In the genomic region with DNA sequence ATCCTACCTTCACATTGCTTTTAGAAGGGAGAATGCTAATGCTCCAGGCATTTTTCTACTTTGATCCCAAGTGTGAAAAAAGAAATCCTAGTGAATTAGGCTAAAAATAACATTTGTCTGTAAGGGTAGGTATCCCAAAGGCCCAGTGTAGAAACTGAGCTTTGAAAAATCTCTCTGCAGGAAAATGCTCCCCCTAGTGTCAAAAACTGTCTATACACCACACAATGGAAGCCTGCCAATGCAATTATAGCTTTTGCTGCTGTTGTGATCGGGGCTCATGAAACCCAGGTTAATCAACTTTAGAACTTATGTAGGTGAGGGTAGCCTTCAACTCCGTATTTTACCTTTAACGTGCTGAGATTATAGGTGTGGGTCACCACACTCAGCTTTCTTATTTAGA, we compare ENCODE assay signal across 9 mouse cellular contexts. TPM values are rescaled to one million over a fixed set of nuclear protein-coding genes. Genes with fewer than 3 reads are reported as not detected.
DNase-seq lines count a peak whose midpoint lies in the region; ATAC-seq and TF ChIP-seq lines count a peak whose summit lies in the region.
"Had no signal": no experiment of that assay in that cellular context is flagged by ENCODE, and none has a peak within 500 bp of the region (broad histone marks: within the 10 kb centered on the region; RNA-seq: fewer than 3 reads in every experiment).

No protein-coding gene starts in this region.

- intact Hi-C loops in gastrocnemius, postnatal 14 days (cut with DNase I; ENCODE audit: low total_unique reads): no loop called here

- H3K4me3 ChIP-seq in liver, embryonic 11.5 days (ENCODE audit: low read depth, low read length): no peak overlapping the region
- no peak overlapping the region for H3K4me3 ChIP-seq in G1E (ENCODE audit: low read depth, low read length)
- H3K4me3 ChIP-seq in layer of hippocampus, adult 2 months: no peak overlapping the region
- H3K4me3 ChIP-seq in neural tube, embryonic 15.5 days (replicated peaks): no peak overlapping the region
- H3K4me3 ChIP-seq: hindbrain, embryonic 15.5 days had no signal

- TF ChIP-seq CTCF in G1E (IDR thresholded peaks at IDR 0.05; ENCODE audit: low read depth, low read length): peak; percentile 57; the same call in 1 of the 2 replicates
- TF ChIP-seq CTCF in layer of hippocampus, adult 2 months (conservative IDR thresholded peaks at IDR 0.05): peak; percentile 97

- H3K4me1 ChIP-seq in liver, embryonic 11.5 days (replicated peaks; ENCODE audit: control insufficient read depth, insufficient read depth, low read length): peaks cover 9% of the 10 kb centered on the region
- peaks cover 41% of the 10 kb centered on the region for H3K4me1 ChIP-seq in G1E (ENCODE audit: insufficient read depth, low read depth, low read length)
- H3K4me1 ChIP-seq in neural tube, embryonic 15.5 days: no peaks in the 10 kb centered on the region
- H3K4me1 ChIP-seq: hindbrain, embryonic 15.5 days had no signal

- ATAC-seq in liver, embryonic 11.5 days (replicated peaks; ENCODE audit: low FRiP score): no peak
- ATAC-seq in G1E (ENCODE audit: extremely low read depth, insufficient number of reproducible peaks, low FRiP score, poor library complexity, severe bottlenecking): no peak
- ATAC-seq in neural tube, embryonic 15.5 days (ENCODE audit: low FRiP score): no peak

- DNase-seq in liver (peak; percentile 43), G1E (ENCODE audit: low spot score) (no peak)
- no peak for DNase-seq in liver, embryonic 11.5 days (ENCODE audit: low spot score)
- DNase-seq in c-Kit-negative CD71-positive TER-119-positive erythroid progenitor cells, embryonic 14.5 days (ENCODE audit: low read depth, low spot score): peak; percentile 63
- peak; percentile 28 for DNase-seq in gastrocnemius, postnatal 14 days
- peak; percentile 42 to 69 for DNase-seq in layer of hippocampus, adult 2 months (ENCODE audit: low spot score in 2 of 2)
- DNase-seq in naive thymus-derived CD4-positive, alpha-beta T cell, adult 2 months (ENCODE audit: low read depth): peak; percentile 83

- no peak overlapping the region for H3K4me2 ChIP-seq in liver, embryonic 11.5 days
- H3K4me2 ChIP-seq in neural tube, embryonic 15.5 days: no peak overlapping the region
- H3K4me2 ChIP-seq: hindbrain, embryonic 15.5 days had no signal

- no peak overlapping the region for H3K9ac ChIP-seq in liver, embryonic 11.5 days (ENCODE audit: low read depth, low read length)
- no peak overlapping the region for H3K9ac ChIP-seq in neural tube, embryonic 15.5 days (replicated peaks)
- H3K9ac ChIP-seq: hindbrain, embryonic 15.5 days had no signal

- no peaks in the 10 kb centered on the region for H3K9me3 ChIP-seq in liver, embryonic 11.5 days (ENCODE audit: control insufficient read depth, low read length)
- H3K9me3 ChIP-seq in G1E (replicated peaks): no peaks in the 10 kb centered on the region
- H3K9me3 ChIP-seq in neural tube, embryonic 15.5 days (replicated peaks): no peaks in the 10 kb centered on the region
- H3K9me3 ChIP-seq: hindbrain, embryonic 15.5 days had no signal

- H3K27ac ChIP-seq in liver, embryonic 11.5 days (ENCODE audit: low read depth, low read length): no peak overlapping the region
- no peak overlapping the region for H3K27ac ChIP-seq in layer of hippocampus, adult 2 months
- no peak overlapping the region for H3K27ac ChIP-seq in neural tube, embryonic 15.5 days (replicated peaks)
- H3K27ac ChIP-seq: hindbrain, embryonic 15.5 days had no signal

- H3K36me3 ChIP-seq in liver, embryonic 11.5 days (ENCODE audit: control insufficient read depth, insufficient read depth, low read length): peaks cover 2% of the 10 kb centered on the region; the same call in 1 of the 2 replicates
- peaks cover 46% of the 10 kb centered on the region for H3K36me3 ChIP-seq in G1E (replicated peaks)
- H3K36me3 ChIP-seq in neural tube, embryonic 15.5 days: no peaks in the 10 kb centered on the region
- H3K36me3 ChIP-seq: hindbrain, embryonic 15.5 days had no signal

- WGBS in liver, embryonic 11.5 days: 44% methylated on average over 3 of the region's 3 CpGs
- WGBS in neural tube, embryonic 15.5 days: 37% methylated on average over 3 of the region's 3 CpGs

- no peaks in the 10 kb centered on the region for H3K27me3 ChIP-seq in liver, embryonic 11.5 days (replicated peaks; ENCODE audit: control insufficient read depth, insufficient read depth, low read length)
- no peaks in the 10 kb centered on the region for H3K27me3 ChIP-seq in G1E (ENCODE audit: insufficient read depth, low read length)
- H3K27me3 ChIP-seq in neural tube, embryonic 15.5 days (replicated peaks): no peaks in the 10 kb centered on the region
- H3K27me3 ChIP-seq: hindbrain, embryonic 15.5 days had no signal

RNA-seq across cellular contexts. Expression of gene Vmp1, which starts 30.2 kb away (rescaled TPM):
- 112 and 130 TPM in 2 replicates for polyA plus RNA-seq in liver, embryonic 11.5 days (2014; fragmentation: Nextera tagmentation; extraction: Ambion mirVana)
- total RNA-seq in G1E (2014; fragmentation: Nextera tagmentation) (166 and 188 TPM in 2 replicates), G1E (2017) (156 and 163 TPM in 2 replicates)
- polyA plus RNA-seq in G1E (2012): 15.2 and 19.1 TPM in 2 replicates
- total RNA-seq in gastrocnemius, postnatal 14 days (2021): 10 to 100 TPM; 67.7 to 84.9 TPM
- total RNA-seq in layer of hippocampus, adult 2 months (2021): 100 to 1,000 TPM; 111 to 139 TPM
- polyA plus RNA-seq in neural tube, embryonic 15.5 days (2015; fragmentation: Nextera tagmentation; extraction: Ambion mirVana): 126 and 132 TPM in 2 replicates

RNA-seq across cellular contexts. Expression of gene Ptrh2, which starts 30.3 kb away (rescaled TPM):
- polyA plus RNA-seq in liver, embryonic 11.5 days (2014; fragmentation: Nextera tagmentation; extraction: Ambion mirVana): 39.6 and 40.5 TPM in 2 replicates
- total RNA-seq in G1E (2014; fragmentation: Nextera tagmentation) (21.8 and 29.6 TPM in 2 replicates), G1E (2017) (41.0 and 44.7 TPM in 2 replicates)
- polyA plus RNA-seq in G1E (2012): 1.2 and 1.7 TPM in 2 replicates
- 1 to 10 TPM; 6.5 to 6.8 TPM for total RNA-seq in gastrocnemius, postnatal 14 days (2021)
- total RNA-seq in layer of hippocampus, adult 2 months (2021): 10 to 100 TPM in 1 of 2 experiments, 1 to 10 TPM in 1; 9.0 to 10.1 TPM
- polyA plus RNA-seq in neural tube, embryonic 15.5 days (2015; fragmentation: Nextera tagmentation; extraction: Ambion mirVana): 30.9 TPM in 2 replicates

Comparison
In these comparisons a context has a peak if more than half of its experiments do, and no peak if none do; other contexts are left out.
1. DNase-seq: peak in liver (single experiment), c-Kit-negative CD71-positive TER-119-positive erythroid progenitor cells, embryonic 14.5 days (single experiment), gastrocnemius, postnatal 14 days (single experiment), layer of hippocampus, adult 2 months (2 of 2) and naive thymus-derived CD4-positive, alpha-beta T cell, adult 2 months (single experiment); none in liver, embryonic 11.5 days (single experiment) and G1E (single experiment).